Mouse (Mus musculus) small intestine, adult 2 months (tissue): ENCODE results near the gene Gm47283. TPM values are rescaled to one million over a fixed set of nuclear protein-coding genes. Genes with fewer than 3 reads are reported as not detected.

Source experiments
- polyA plus RNA-seq: library from polyadenylated mRNA; depleted of rRNA; stranded (reverse); fragments of >200 nt; gene quantifications from 2 replicates; pipeline ENCODE4 v1.2.3, GENCODE M21; 2012; rRNA removed

Gm47283 gene
- polyA plus RNA-seq, 1 experiment: not detected

Other genes with a start within 250 kb of the Gm47283 start
- gene Gm21860, start 29.9 kb upstream of the Gm47283 start, polyA plus RNA-seq: not detected in 2 replicates
- gene Gm21748, start 54.4 kb downstream of the Gm47283 start, polyA plus RNA-seq: not detected in 2 replicates